Mouse (Mus musculus): ENCODE measurements around the gene Cbx3. TPM values are rescaled to one million over a fixed set of nuclear protein-coding genes. Genes with fewer than 3 reads are reported as not detected.

The Cbx3 gene
- 161 TPM for polyA plus RNA-seq (2015; fragmentation: Illumina TruSeq; extraction: RNeasy Lipid Tissue Mini Kit (QIAGEN cat#74804); ENCODE audit: low read depth, low replicate concordance)

GRCm38 (mm10) chr6:51470311-51471178, at the start of gene Cbx3:
Gene Cbx3 (plus strand): TSS chr6:51470360.

GRCm38 (mm10) chr6:51432535-51433397, 37.4 kb upstream of the Cbx3 start, which contains the start of gene Nfe2l3:
Gene Nfe2l3 (plus strand): TSS chr6:51432670.

GRCm38 (mm10) chr6:51469715-51470310, 347 bp upstream of the Cbx3 start, which contains the start of gene Hnrnpa2b1:
Gene Hnrnpa2b1 (minus strand): TSS chr6:51469894.

GRCm38 (mm10) chr6:51523807-51524320, 53.7 kb downstream of the Cbx3 start, which contains the start of gene Snx10:
Gene Snx10 (plus strand): TSS chr6:51523901.

Other genes with a start within 250 kb of the Cbx3 start
- 4.8 TPM for gene Nfe2l3, start 37.7 kb upstream of the Cbx3 start, polyA plus RNA-seq (2015; fragmentation: Illumina TruSeq; extraction: RNeasy Lipid Tissue Mini Kit (QIAGEN cat#74804); ENCODE audit: low read depth, low replicate concordance)
- gene Hnrnpa2b1, start 466 bp upstream of the Cbx3 start, polyA plus RNA-seq (2015; fragmentation: Illumina TruSeq; extraction: RNeasy Lipid Tissue Mini Kit (QIAGEN cat#74804); ENCODE audit: low read depth, low replicate concordance), result 623 TPM
- 140 TPM for gene Snx10, start 53.5 kb downstream of the Cbx3 start, polyA plus RNA-seq (2015; fragmentation: Illumina TruSeq; extraction: RNeasy Lipid Tissue Mini Kit (QIAGEN cat#74804); ENCODE audit: low read depth, low replicate concordance)

Measured in brain, adult 10 weeks (tissue).